Mouse (Mus musculus) liver, embryonic 14.5 days (tissue): ENCODE measurements around the gene 4933407L21Rik.

Experiments
- CTCF ChIP-seq: IDR thresholded peaks from 2 replicates; pipeline ENCODE4 v1.5.1; 2016; ENCODE audit warnings: antibody characterized with exemption, low read depth, control low read depth
- EP300 ChIP-seq: IDR thresholded peaks from 2 replicates; pipeline ENCODE4 v1.6.1; 2016; ENCODE audit warnings: antibody characterized with exemption, low read depth

- no peak for TF ChIP-seq CTCF
- TF ChIP-seq EP300: no peak
Observed at GRCm38 (mm10) chr1:85922127-85922864, 6.0 kb upstream of the 4933407L21Rik start.
